Mouse (Mus musculus): ENCODE data around the gene Cisd1.
A peak's percentile ranks its signal among the peaks of the same experiment; 100 is the strongest.

Cisd1 gene

DNA sequence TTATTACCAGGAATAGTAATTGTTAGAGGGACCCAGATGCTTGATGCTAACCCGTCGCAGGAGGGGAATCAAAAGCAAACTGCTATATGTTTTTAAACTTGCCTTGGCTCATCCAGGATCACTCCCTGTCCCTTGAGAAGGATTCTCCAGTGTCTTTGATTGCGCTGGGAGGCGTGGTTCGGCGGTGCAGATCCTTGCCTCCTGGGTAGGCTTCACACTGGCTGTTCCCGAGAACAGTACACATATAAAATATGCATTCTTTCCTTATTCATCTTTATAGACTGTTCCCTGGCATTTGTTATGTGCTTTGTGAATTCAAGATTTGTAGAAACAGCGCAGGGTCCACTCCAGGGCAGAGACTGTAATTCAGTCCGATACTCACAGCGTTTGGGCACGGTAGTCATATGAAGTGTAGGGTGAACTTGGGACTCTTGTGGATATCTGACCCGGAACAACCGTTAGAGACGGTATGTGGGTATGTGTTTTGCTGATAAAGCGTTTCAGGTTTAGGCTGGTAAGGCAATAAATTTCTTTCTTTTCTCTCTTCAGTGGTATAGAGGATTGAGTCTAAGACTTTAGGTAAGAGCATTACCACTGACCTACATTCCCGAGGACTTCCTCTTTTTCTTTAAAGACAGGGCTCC is 4.0 kb upstream of the Cisd1 start:
- no peak for DNase-seq (ENCODE audit: low spot score in 2 of 2)

- DNase-seq (ENCODE audit: low spot score in 2 of 2): peak in 1 of 2 experiments; percentile 22
Measured at GRCm38 (mm10) chr10:71347964-71348636, 3.3 kb upstream of the Cisd1 start.

DNA sequence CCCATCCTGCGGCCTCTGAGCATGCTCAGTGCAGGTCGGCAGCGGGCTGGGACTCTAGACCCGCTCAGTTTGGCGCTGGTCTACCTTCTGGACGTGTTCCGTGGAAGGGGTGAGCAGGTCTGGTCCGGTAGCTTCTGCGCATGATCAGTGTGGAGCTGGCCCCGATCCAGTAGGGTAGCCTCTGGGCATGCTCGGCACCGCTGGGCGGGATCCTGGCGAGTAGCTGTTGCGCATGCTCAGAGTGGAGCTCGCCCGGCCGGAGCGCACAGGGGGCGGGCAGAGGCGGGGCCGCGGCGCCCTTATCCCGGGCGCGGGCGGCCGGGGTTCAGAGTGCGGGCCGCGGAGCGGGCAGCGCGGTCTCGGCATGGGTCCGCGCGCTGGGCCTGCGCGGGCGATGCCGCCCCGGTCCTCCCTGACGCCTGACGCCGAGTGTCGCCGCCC is 2.8 kb upstream of the Cisd1 start, which contains the start of gene Ipmk:
Gene Ipmk, plus strand, starts transcription at position 255 of the 441 bp plus-strand sequence.
- DNase-seq (ENCODE audit: low spot score in 2 of 2): peak; percentile 100

DNA sequence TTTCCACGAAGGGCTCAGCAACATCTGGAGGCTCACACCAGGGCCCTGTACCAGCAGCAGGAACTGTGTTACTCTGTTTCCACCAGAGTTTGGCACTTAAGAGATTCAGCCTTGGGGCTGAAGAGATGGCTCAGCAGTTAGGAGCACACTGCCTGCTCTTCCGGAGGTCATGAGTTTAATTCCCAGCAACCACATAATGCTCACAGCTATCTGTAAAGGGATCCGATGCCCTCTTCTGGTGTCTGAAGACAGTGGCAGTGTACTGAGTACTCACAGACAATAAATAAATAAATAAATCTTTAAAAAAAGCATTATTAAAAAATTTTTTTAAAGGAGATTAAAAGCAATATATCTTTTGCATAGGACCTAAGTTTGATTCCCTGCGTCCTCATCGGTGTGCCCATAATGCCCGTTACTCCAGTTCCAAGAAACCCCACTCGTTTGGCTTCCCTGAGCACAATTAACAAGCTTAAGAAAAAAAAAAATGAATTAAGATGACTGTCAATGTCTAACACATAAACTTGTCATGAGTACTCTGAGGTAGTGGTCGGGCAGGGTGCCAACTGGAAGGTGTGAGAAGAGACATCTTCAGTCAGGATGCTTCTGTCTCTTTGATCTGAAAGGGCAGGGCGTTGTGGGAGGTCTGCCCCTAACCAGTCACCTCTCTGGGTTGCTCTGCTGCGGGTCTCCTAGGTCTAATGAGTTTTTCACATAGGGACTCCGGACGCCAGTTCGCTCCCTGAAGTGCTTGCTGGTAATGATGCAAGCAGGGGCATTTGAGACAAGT is 2.2 kb upstream of the Cisd1 start:
- no peak for DNase-seq (ENCODE audit: low spot score in 2 of 2)

DNA sequence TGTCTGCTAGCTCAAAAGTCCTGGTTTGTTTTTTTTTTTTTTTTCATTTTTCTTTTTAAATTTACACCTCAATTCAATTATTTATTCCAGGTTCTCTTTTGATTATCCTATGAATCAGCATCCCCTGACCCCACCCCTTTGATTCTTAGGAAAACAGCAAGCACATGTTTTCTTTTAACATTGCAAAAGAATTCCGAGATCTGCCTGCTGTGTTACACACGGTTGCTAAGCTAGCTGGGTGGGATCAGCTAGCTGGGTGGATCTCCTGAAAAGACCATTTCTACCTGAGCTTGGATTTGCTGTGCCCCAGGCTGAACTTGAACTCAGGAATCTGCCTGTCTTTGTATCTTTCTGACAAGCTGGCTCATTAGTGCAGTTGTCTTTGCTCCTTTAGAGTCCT is 1.4 kb upstream of the Cisd1 start:
- DNase-seq (ENCODE audit: low spot score in 2 of 2): no peak

DNA sequence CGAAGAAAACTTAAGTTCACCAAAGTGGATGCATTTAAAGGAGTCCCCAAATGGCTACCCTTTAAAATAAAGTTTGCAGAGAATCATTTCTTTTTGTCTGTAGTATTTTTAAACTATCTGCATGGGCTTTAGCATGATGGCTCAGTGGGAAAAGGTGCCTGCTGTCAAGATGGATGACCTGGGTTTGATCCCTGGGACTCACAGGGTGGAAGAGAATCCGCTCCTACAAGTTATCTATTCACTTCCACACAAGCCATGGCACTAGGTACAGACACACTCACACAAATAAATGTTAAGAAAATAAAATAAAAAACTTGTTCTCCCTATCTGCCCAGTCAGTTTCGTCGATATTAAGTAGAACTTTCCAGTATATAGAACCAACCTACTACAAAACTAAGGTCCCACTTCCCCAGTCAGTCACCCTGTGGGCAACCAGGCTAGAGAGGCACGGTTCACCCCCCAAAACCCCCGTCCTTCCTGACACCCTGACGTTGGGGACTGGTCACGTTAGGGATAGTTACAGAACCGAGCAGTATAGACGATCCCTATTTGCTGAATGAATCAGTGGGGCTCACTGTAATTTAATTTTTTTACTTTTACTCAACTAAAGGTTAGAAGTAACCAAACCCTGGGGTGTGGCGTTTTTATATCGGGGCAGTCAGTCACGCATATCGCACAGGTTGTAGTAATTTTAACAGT is 1.0 kb downstream of the Cisd1 start:
- no peak for DNase-seq (ENCODE audit: low spot score in 2 of 2)

- no peak for DNase-seq (ENCODE audit: low spot score in 2 of 2)
Measured at GRCm38 (mm10) chr10:71343130-71343529, 1.6 kb downstream of the Cisd1 start.

DNA sequence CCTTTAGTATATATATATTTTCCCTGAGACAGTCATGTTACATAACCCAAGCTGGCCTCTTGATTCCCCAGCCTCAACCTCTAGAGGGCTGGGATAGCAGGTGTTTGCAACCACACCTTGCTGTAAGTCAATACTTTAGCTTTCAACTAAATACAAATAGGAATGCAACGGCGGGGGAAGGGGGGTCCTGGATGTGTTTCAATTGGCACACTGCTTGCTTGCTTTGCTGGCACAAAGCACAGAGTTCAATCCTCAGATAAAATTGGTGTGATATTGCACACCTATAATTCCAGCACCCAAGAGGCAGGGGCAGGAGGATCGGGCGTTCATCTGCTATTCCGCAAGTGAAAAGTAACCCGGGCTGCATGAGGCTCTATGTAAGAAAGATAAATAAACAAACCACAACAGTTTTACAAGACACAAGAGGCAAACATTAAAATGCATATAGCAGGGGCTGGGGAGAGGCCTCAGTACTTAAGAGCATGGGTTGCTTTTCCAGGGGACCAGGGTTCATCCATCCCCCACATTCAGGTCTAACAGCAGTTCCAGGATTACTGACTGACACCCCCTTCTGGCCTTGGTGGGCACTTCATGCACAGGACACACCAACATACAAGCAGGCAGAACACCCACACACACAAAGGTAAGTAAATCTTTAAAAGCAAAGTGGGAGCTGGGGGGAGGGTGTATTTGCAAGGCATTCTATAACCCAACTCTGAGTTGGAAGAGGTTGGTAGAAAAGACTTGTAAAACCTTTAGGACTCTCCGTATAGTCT is 2.5 kb downstream of the Cisd1 start:
- no peak for DNase-seq (ENCODE audit: low spot score in 2 of 2)

GRCm38 (mm10) chr10:71341290-71341689 is 3.5 kb downstream of the Cisd1 start:
- no peak for DNase-seq (ENCODE audit: low spot score in 2 of 2)

- DNase-seq (ENCODE audit: low spot score in 2 of 2): no peak
Measured at GRCm38 (mm10) chr10:71340195-71340594, 4.6 kb downstream of the Cisd1 start.

DNA sequence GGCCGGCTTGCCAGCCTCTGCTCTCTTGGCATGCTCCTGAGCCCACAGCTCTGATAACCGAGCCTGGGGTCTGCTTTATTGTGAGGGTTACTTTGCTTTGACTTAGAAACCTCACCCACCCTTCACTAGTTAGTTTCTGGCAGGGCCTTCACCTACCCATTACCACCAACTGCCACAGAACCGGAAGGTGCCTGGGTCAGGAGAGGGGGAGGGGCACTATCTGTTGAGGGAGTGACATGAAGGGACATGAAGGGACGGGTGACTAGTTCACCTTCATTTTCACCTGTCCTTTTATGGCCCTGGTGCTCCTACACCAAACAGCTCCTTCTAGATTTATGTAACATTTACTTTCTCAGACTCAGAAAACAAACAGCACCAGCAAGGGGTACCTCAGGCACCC is 5.3 kb downstream of the Cisd1 start:
- no peak for DNase-seq (ENCODE audit: low spot score in 2 of 2)

DNA sequence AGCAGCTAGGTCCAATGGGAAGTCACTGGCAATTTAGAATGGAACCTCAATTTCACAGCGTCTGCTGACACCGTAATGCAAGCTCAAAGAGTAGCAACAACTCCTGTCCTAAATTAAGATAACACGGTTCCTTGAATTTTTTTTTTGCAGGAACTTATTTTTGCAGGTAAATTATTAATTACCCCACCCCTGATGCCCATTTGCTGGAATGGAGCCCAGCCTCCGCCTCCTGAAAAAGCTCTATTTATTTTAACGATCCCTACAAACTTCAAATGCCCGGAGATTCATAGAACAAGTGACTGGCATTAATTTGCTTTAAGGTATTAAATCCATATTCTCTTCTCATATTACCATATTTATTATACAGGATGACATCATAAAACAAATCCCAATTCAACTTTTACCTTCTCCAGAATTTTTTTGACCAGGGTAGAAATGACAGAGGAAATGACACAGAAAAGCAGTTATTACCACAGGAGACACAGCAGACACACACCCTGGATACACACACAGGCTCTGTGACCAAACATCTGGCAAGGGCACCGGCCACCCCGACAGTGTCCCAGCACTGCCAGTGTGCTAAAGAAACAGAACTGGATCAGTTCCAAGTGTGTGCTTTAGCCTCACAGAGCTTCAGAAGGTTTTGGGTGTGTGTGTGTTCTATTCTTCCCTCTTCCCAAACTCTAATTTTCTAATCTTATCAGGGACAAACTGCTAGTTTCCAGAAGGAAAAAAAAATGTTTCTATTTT is 6.4 kb downstream of the Cisd1 start:
- DNase-seq (ENCODE audit: low spot score in 2 of 2): no peak

- no peak for DNase-seq (ENCODE audit: low spot score in 2 of 2)
Measured at GRCm38 (mm10) chr10:71337733-71338132, 7.0 kb downstream of the Cisd1 start.

DNA sequence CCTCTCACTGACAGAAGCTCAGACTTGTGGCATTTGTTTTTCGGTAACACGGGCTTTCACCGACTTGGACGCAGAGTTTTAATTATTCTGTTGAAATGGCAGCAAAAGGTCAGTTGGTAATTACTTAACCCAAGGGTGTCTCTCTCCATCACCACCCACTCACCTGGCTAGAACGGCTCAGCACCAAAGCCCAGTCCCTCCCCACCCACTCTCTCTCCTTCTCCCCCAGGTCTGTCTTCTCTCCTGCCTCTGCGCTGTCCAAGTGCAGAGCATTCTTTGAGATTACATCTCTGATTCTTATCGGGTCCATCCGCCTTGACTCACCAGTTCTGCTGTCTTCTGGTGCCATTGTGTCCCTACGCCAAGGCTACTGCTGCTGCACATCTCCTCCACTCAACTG is 11.9 kb downstream of the Cisd1 start:
- no peak for DNase-seq (ENCODE audit: low spot score in 2 of 2)

DNA sequence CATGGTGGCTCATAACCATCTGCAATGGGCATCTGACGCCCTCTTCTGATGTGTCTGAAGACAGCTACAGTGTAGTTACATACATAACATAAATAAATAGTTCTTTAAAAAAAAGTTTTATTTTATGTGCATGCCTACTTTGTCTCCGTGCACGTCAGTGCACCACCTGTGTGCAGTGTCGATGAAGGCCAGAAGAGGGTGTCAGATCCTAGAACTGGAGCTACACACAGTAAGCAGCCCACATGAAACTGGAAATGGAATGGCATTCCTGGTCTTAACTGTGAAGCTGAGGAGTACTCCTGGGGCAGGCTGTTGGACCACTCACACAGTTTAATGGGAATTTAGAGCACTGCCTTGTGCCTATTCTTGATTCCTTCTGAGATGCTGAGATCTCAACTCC is 12.4 kb downstream of the Cisd1 start:
- no peak for DNase-seq (ENCODE audit: low spot score in 2 of 2)

GRCm38 (mm10) chr10:71331908-71332307 is 12.8 kb downstream of the Cisd1 start:
- no peak for DNase-seq (ENCODE audit: low spot score in 2 of 2)

- DNase-seq (ENCODE audit: low spot score in 2 of 2): no peak
Measured at GRCm38 (mm10) chr10:71330070-71330469, 14.7 kb downstream of the Cisd1 start.

DNA sequence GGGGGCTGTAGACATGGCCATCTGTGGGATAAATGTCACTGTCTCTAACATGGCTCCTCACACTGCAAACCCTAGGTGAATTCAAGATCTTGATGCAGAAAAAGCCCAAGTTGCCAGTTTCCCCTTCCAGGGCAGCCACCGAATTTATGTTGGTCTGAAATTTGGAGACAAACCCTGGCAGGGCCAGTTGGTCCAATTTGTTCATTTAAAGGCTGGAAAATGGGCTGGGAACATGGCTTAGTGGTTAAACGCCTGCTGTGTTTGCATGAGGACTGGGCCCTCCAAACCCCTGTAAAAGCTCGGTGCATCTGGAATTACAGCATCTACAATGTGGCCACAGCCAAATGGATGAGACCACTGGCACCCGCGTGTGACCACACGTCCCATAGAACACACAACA is 15.5 kb downstream of the Cisd1 start:
- no peak for DNase-seq (ENCODE audit: low spot score in 2 of 2)

GRCm38 (mm10) chr10:71328870-71329269 is 15.9 kb downstream of the Cisd1 start:
- no peak for DNase-seq (ENCODE audit: low spot score in 2 of 2)

DNA sequence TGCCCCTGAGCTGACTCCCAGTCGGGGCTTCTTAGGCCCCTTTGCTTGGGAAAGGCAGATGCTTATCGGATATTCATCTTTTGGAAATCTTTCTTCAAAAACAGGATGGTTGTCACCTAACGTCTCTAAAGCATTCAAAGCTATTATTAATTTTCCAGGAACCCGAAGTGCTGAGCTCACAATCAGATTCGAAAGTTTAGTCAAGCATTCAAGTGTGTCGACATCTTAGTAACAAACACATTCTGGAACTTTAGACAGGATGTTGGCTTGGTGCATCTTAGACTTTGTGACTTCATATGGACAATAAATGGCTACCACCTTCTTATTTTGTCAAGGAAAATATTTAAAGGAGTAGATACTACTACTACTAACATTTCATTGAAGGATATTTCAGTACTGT is 16.4 kb downstream of the Cisd1 start:
- no peak for DNase-seq (ENCODE audit: low spot score in 2 of 2)

GRCm38 (mm10) chr10:71327386-71327785 is 17.4 kb downstream of the Cisd1 start:
- no peak for DNase-seq (ENCODE audit: low spot score in 2 of 2)
